9 mouse cellular contexts compared by ENCODE assay signal in the genomic region with DNA sequence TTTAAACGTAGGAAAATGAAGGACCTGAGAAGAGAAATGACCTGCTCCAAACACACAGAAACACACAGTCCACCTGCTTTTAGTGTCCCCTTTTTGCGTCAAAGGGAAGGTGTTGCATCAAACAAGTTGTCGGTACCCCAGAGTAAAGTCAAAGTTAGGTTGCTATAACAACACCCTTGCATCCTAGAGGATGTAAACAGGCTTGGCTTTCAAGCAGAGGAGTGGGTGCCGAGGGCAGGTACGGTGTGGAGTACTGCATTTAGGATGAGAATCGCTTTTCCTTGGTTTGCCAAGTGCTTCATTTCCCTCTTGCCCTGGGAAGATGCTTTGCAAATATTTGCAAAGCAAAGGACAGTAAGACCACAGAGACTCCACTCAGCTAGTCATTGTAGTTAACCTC. TPM values are rescaled to one million over a fixed set of nuclear protein-coding genes. Genes with fewer than 3 reads are reported as not detected.
DNase-seq lines count a peak whose midpoint lies in the region; ATAC-seq and TF ChIP-seq lines count a peak whose summit lies in the region.
"Had no signal": no experiment of that assay in that cellular context is flagged by ENCODE, and none has a peak within 500 bp of the region (broad histone marks: within the 10 kb centered on the region; RNA-seq: fewer than 3 reads in every experiment).

No protein-coding gene starts in this region.

- peak overlapping the region; percentile 29; the same call in 1 of the 2 replicates for H3K9ac ChIP-seq in heart, adult 2 months (ENCODE audit: low read depth, low read length)
- no peak overlapping the region for H3K9ac ChIP-seq in lung, embryonic 15.5 days

- no peak for DNase-seq in heart, adult 2 months
- no peak for DNase-seq in heart, embryonic 10.5 days (ENCODE audit: low spot score)
- no peak for DNase-seq in lung, postnatal 14 days
- DNase-seq in hindbrain, embryonic 10.5 days (ENCODE audit: low spot score): no peak
- DNase-seq in naive thymus-derived CD4-positive, alpha-beta T cell, adult 2 months (ENCODE audit: low read depth): peak; percentile 55
- DNase-seq in adrenal gland, adult 18-20 months (ENCODE audit: low spot score in 2 of 2): no peak
- DNase-seq: lung, postnatal 4 days had no signal

- peaks cover 7% of the 10 kb centered on the region for H3K4me1 ChIP-seq in heart, adult 2 months (ENCODE audit: control insufficient read depth, insufficient read depth, low read length)
- peaks cover 47% of the 10 kb centered on the region for H3K4me1 ChIP-seq in heart, embryonic 10.5 days
- peaks cover 66% of the 10 kb centered on the region for H3K4me1 ChIP-seq in lung, embryonic 15.5 days
- H3K4me1 ChIP-seq in hindbrain, embryonic 10.5 days (replicated peaks): peaks cover 52% of the 10 kb centered on the region

- no peak for TF ChIP-seq EP300 in heart, adult 2 months (IDR thresholded peaks at IDR 0.05; ENCODE audit: insufficient read depth, low read depth, low read length)

- H3K36me3 ChIP-seq in heart, adult 2 months (ENCODE audit: control insufficient read depth, insufficient read depth, low read length): peaks cover 2% of the 10 kb centered on the region
- H3K36me3 ChIP-seq in heart, embryonic 10.5 days: no peaks in the 10 kb centered on the region
- no peaks in the 10 kb centered on the region for H3K36me3 ChIP-seq in lung, embryonic 15.5 days
- H3K36me3 ChIP-seq in hindbrain, embryonic 10.5 days: no peaks in the 10 kb centered on the region

- H3K27ac ChIP-seq in heart, adult 2 months: no peak overlapping the region
- H3K27ac ChIP-seq in heart, embryonic 10.5 days: no peak overlapping the region
- no peak overlapping the region for H3K27ac ChIP-seq in lung, embryonic 15.5 days
- H3K27ac ChIP-seq in hindbrain, embryonic 10.5 days: no peak overlapping the region

- TF ChIP-seq POLR2A in heart, adult 2 months (IDR thresholded peaks at IDR 0.05; ENCODE audit: insufficient read depth, low read depth, low read length): no peak

- no peaks in the 10 kb centered on the region for H3K9me3 ChIP-seq in heart, embryonic 10.5 days
- no peaks in the 10 kb centered on the region for H3K9me3 ChIP-seq in lung, embryonic 15.5 days
- H3K9me3 ChIP-seq in hindbrain, embryonic 10.5 days: no peaks in the 10 kb centered on the region

- ATAC-seq in lung, embryonic 15.5 days (ENCODE audit: borderline replicate concordance, extremely low read depth, low FRiP score, low TSS enrichment): no peak
- ATAC-seq in inflammation-experienced regulatory T-cells, adult 6 months: no peak

- intact Hi-C loops in heart, adult 2 months (cut with DNase I): loop anchor here (5.0 kb wide), 2 partner anchors 44 to 104 kb away; no protein-coding TSS in a partner anchor

- no peaks in the 10 kb centered on the region for H3K79me2 ChIP-seq in heart, adult 2 months (replicated peaks; ENCODE audit: control insufficient read depth, insufficient read depth, low read length)

- H3K4me3 ChIP-seq in heart, adult 2 months: no peak overlapping the region
- no peak overlapping the region for H3K4me3 ChIP-seq in heart, embryonic 10.5 days
- peak overlapping the region; percentile 67; the same call in 1 of the 2 replicates for H3K4me3 ChIP-seq in lung, embryonic 15.5 days
- peak overlapping the region; percentile 84 for H3K4me3 ChIP-seq in hindbrain, embryonic 10.5 days

- TF ChIP-seq CTCF in heart, adult 2 months (IDR thresholded peaks at IDR 0.05): no peak

- H3K4me2 ChIP-seq in lung, embryonic 15.5 days: peak overlapping the region; percentile 82

- no peaks in the 10 kb centered on the region for H3K27me3 ChIP-seq in heart, adult 2 months (ENCODE audit: control insufficient read depth, insufficient read depth, low read length)
- H3K27me3 ChIP-seq in heart, embryonic 10.5 days (ENCODE audit: insufficient read depth, poor library complexity, severe bottlenecking): peaks cover 19% of the 10 kb centered on the region
- no peaks in the 10 kb centered on the region for H3K27me3 ChIP-seq in lung, embryonic 15.5 days
- peaks cover 19% of the 10 kb centered on the region for H3K27me3 ChIP-seq in hindbrain, embryonic 10.5 days (ENCODE audit: insufficient read depth, poor library complexity, severe bottlenecking)

- 87% methylated on average over 6 of the region's 6 CpGs for WGBS in heart, adult 2 months
- 35% methylated on average over 6 of the region's 6 CpGs for WGBS in heart, embryonic 10.5 days
- 31% methylated on average over 6 of the region's 6 CpGs for WGBS in lung, embryonic 15.5 days
- 28% methylated on average over 6 of the region's 6 CpGs for WGBS in hindbrain, embryonic 10.5 days

RNA-seq across cellular contexts. Expression of a gene that starts 3.3 kb away (rescaled TPM):
- total RNA-seq in heart, adult 2 months (2021): 1 to 10 TPM; 8.4 to 9.9 TPM
- polyA plus RNA-seq in heart, adult 2 months (2012; rRNA removed): 6.0 and 9.9 TPM in 2 replicates
- 11.2 and 18.0 TPM in 2 replicates for polyA plus RNA-seq in heart, embryonic 10.5 days (2016; fragmentation: Nextera tagmentation; extraction: Ambion mirVana)
- polyA plus RNA-seq in lung, embryonic 15.5 days (2015; fragmentation: Nextera tagmentation; extraction: Ambion mirVana): 48.0 and 52.7 TPM in 2 replicates
- polyA plus RNA-seq in hindbrain, embryonic 10.5 days (2016; fragmentation: Nextera tagmentation; extraction: Ambion mirVana): 22.8 and 26.6 TPM in 2 replicates
- 10 to 100 TPM; 21.8 to 35.6 TPM for total RNA-seq in adrenal gland, adult 18-20 months (2021)
- polyA plus RNA-seq in inflammation-experienced regulatory T-cells, adult 6 months (2017; shearing (Covaris generic)): 10 to 100 TPM; 24.7 to 67.7 (median 66.3) TPM

Comparison
In these comparisons a context has a peak if more than half of its experiments do, and no peak if none do; other contexts are left out.
1. H3K4me3 ChIP-seq: peak in lung, embryonic 15.5 days (single experiment) and hindbrain, embryonic 10.5 days (single experiment); none in heart, adult 2 months (single experiment) and heart, embryonic 10.5 days (single experiment).